Mouse (Mus musculus): ENCODE measurements around the gene Paf1. TPM values are rescaled to one million over a fixed set of nuclear protein-coding genes. Genes with fewer than 3 reads are reported as not detected.

Gene Paf1
- polyA plus RNA-seq, 1 experiment from 2014 or later: 87.6 TPM

- H3K4me1 ChIP-seq (replicated peaks; ENCODE audit: control insufficient read depth, insufficient read depth, low read length): 0 out of 2 replicates have a peak, but pooled peaks cover 3% of the 10 kb centered on the region
- H3K9ac ChIP-seq (ENCODE audit: low read length): no peak overlapping the region
- no peaks in the 10 kb centered on the region for H3K36me3 ChIP-seq (ENCODE audit: control insufficient read depth, insufficient read depth, low read length)
- WGBS: 20% methylated on average over 12 of the region's 12 CpGs
- H3K4me2 ChIP-seq (ENCODE audit: low read depth, low read length): no peak overlapping the region
- no peaks in the 10 kb centered on the region for H3K9me3 ChIP-seq (ENCODE audit: control insufficient read depth, low read length)
- H3K27ac ChIP-seq (ENCODE audit: low read length): no peak overlapping the region
- no peaks in the 10 kb centered on the region for H3K27me3 ChIP-seq (ENCODE audit: control insufficient read depth, insufficient read depth, low read depth, low read length)
- no peak overlapping the region for H3K4me3 ChIP-seq (ENCODE audit: low read length)
- ATAC-seq (ENCODE audit: low read depth): no peak
Measured at GRCm38 (mm10) chr7:28447101-28447830, 54.5 kb downstream of the Paf1 start.

- Histone ChIP-seq H3K36me3 (ENCODE audit: control insufficient read depth, insufficient read depth, low read length) (no peaks in the 10 kb centered on the region), H3K27me3 (ENCODE audit: control insufficient read depth, insufficient read depth, low read depth, low read length) (no peaks in the 10 kb centered on the region), H3K4me3 (ENCODE audit: low read length) (no peak overlapping the region), H3K27ac (ENCODE audit: low read length) (no peak overlapping the region), H3K4me1 (replicated peaks; ENCODE audit: control insufficient read depth, insufficient read depth, low read length) (peaks cover 8% of the 10 kb centered on the region; the same call in 1 of the 2 replicates), H3K9me3 (ENCODE audit: control insufficient read depth, low read length) (no peaks in the 10 kb centered on the region), H3K4me2 (ENCODE audit: low read depth, low read length) (no peak overlapping the region), H3K9ac (ENCODE audit: low read length) (no peak overlapping the region)
- no peak for ATAC-seq (ENCODE audit: low read depth)
- 59% methylated on average over 13 of the region's 13 CpGs for WGBS
Measured at GRCm38 (mm10) chr7:28447865-28448820, 55.4 kb downstream of the Paf1 start.

Other genes starting within 250 kb of the Paf1 start
- gene Fbl, start 223.2 kb upstream of the Paf1 start, polyA plus RNA-seq (2015; fragmentation: Nextera tagmentation; extraction: Ambion mirVana): 69.3 and 84.5 TPM in 2 replicates
- 12.3 TPM in 2 replicates for gene Dyrk1b, start 213.5 kb upstream of the Paf1 start, polyA plus RNA-seq (2015; fragmentation: Nextera tagmentation; extraction: Ambion mirVana)
- gene Eid2, start 125.1 kb upstream of the Paf1 start, polyA plus RNA-seq (2015; fragmentation: Nextera tagmentation; extraction: Ambion mirVana): 1.2 and 1.9 TPM in 2 replicates
- 7.9 and 9.6 TPM in 2 replicates for gene Eid2b, start 115.2 kb upstream of the Paf1 start, polyA plus RNA-seq (2015; fragmentation: Nextera tagmentation; extraction: Ambion mirVana)
- not detected in 2 replicates for gene Selenov, start 101.8 kb upstream of the Paf1 start, polyA plus RNA-seq (2015; fragmentation: Nextera tagmentation; extraction: Ambion mirVana)
- gene Dll3, start 90.7 kb upstream of the Paf1 start, polyA plus RNA-seq (2015; fragmentation: Nextera tagmentation; extraction: Ambion mirVana): 0.20 and 0.43 TPM in 2 replicates
- gene Timm50, start 80.9 kb upstream of the Paf1 start, polyA plus RNA-seq (2015; fragmentation: Nextera tagmentation; extraction: Ambion mirVana): 120 and 124 TPM in 2 replicates
- gene Supt5, start 54.2 kb upstream of the Paf1 start, polyA plus RNA-seq (2015; fragmentation: Nextera tagmentation; extraction: Ambion mirVana): 84.4 and 91.8 TPM in 2 replicates
- 981 and 1,007 TPM in 2 replicates for gene Rps16, start 42.3 kb upstream of the Paf1 start, polyA plus RNA-seq (2015; fragmentation: Nextera tagmentation; extraction: Ambion mirVana)
- gene Plekhg2, start 20.4 kb upstream of the Paf1 start, polyA plus RNA-seq (2015; fragmentation: Nextera tagmentation; extraction: Ambion mirVana): 69.0 and 70.0 TPM in 2 replicates
- 23.9 and 26.8 TPM in 2 replicates for gene Zfp36, start 12.7 kb upstream of the Paf1 start, polyA plus RNA-seq (2015; fragmentation: Nextera tagmentation; extraction: Ambion mirVana)
- gene Med29, start 243 bp upstream of the Paf1 start, polyA plus RNA-seq (2015; fragmentation: Nextera tagmentation; extraction: Ambion mirVana): 46.8 and 50.2 TPM in 2 replicates
- 46.6 and 47.1 TPM in 2 replicates for gene Gmfg, start 44.5 kb downstream of the Paf1 start, polyA plus RNA-seq (2015; fragmentation: Nextera tagmentation; extraction: Ambion mirVana)
- gene Lrfn1, start 59.0 kb downstream of the Paf1 start, polyA plus RNA-seq (2015; fragmentation: Nextera tagmentation; extraction: Ambion mirVana): 1.5 and 1.8 TPM in 2 replicates
- not detected in 2 replicates for gene Ifnl2, start 117.5 kb downstream of the Paf1 start, polyA plus RNA-seq (2015; fragmentation: Nextera tagmentation; extraction: Ambion mirVana)
- not detected in 2 replicates for gene Ifnl3, start 129.9 kb downstream of the Paf1 start, polyA plus RNA-seq (2015; fragmentation: Nextera tagmentation; extraction: Ambion mirVana)
- not detected in 2 replicates for gene Sycn, start 147.9 kb downstream of the Paf1 start, polyA plus RNA-seq (2015; fragmentation: Nextera tagmentation; extraction: Ambion mirVana)
- gene Nccrp1, start 154.3 kb downstream of the Paf1 start, polyA plus RNA-seq (2015; fragmentation: Nextera tagmentation; extraction: Ambion mirVana): not detected in 2 replicates
- 11.9 and 15.1 TPM in 2 replicates for gene Samd4b, start 205.2 kb downstream of the Paf1 start, polyA plus RNA-seq (2015; fragmentation: Nextera tagmentation; extraction: Ambion mirVana)
- 58.2 and 60.5 TPM in 2 replicates for gene Pak4, start 205.2 kb downstream of the Paf1 start, polyA plus RNA-seq (2015; fragmentation: Nextera tagmentation; extraction: Ambion mirVana)
- not detected in 2 replicates for gene Acp7, start 238.4 kb downstream of the Paf1 start, polyA plus RNA-seq (2015; fragmentation: Nextera tagmentation; extraction: Ambion mirVana)